Mouse (Mus musculus): ENCODE results near the gene Lrp3. TPM values are rescaled to one million over a fixed set of nuclear protein-coding genes. Genes with fewer than 3 reads are reported as not detected.

The Lrp3 gene
- total RNA-seq, 2 experiments from 2014 or later, result 80.4 to 83.8 TPM

Other genes starting within 250 kb of the Lrp3 start
- gene Cebpg, start 158.9 kb downstream of the Lrp3 start, total RNA-seq (2021), result 10 to 100 TPM; 25.5 to 27.1 TPM
- gene Cebpa, start 96.2 kb downstream of the Lrp3 start, total RNA-seq (2021), result 10 to 100 TPM in 1 of 2 experiments, 1 to 10 TPM in 1; 8.8 to 10.1 TPM
- 10 to 100 TPM; 55.3 to 55.5 TPM for gene Slc7a10, start 29.1 kb downstream of the Lrp3 start, total RNA-seq (2021)
- 10 to 100 TPM; 24.7 to 28.2 TPM for gene Gpatch1, start 102.9 kb upstream of the Lrp3 start, total RNA-seq (2021)
- 1 to 10 TPM; 2.1 to 2.4 TPM for gene Rhpn2, start 118.7 kb upstream of the Lrp3 start, total RNA-seq (2021)
- gene Faap24, start 181.3 kb upstream of the Lrp3 start, total RNA-seq (2021), result 1 to 10 TPM; 7.4 to 8.5 TPM
- 10 to 100 TPM; 24.5 to 25.7 TPM for gene Cep89, start 181.5 kb upstream of the Lrp3 start, total RNA-seq (2021)
- not detected for gene Slc7a9, start 233.3 kb upstream of the Lrp3 start, total RNA-seq (2021)

All from layer of hippocampus, postnatal 10 days (tissue).